Mouse (Mus musculus): ENCODE measurements around the gene Phkb. TPM values are rescaled to one million over a fixed set of nuclear protein-coding genes. Genes with fewer than 3 reads are reported as not detected.

Phkb gene
- polyA plus RNA-seq, 1 experiment, result 2.8 TPM

DNA sequence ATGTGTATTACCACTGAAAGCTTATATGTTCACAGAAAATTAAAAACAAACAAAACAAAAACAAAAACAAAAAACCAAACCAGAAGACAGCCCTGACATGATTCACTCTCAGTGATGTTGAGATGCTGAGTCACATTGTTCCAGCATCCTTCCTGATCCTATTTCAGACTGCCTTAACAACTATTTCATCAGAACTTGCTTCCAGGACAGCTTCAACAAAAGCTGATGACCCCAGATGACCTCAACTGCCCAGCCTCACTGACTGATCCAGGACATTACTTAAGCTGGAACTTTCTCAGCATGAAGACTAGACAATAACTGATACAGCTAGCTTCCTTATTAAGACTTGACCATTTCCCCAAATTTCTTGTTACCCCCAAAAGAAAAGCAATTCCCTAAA, 165.7 kb downstream of the Phkb start:
- no peak for TF ChIP-seq CTCF (IDR thresholded peaks at IDR 0.05; ENCODE audit: extremely low read depth, insufficient read length, insufficient replicate concordance, low read depth, low read length)
- TF ChIP-seq POLR2A (IDR thresholded peaks at IDR 0.05; ENCODE audit: low read depth, low read length), result no peak
- Histone ChIP-seq H3K4me3 (ENCODE audit: low read depth, low read length) (no peak overlapping the region), H3K36me3 (ENCODE audit: control insufficient read depth, insufficient read depth, low read length) (no peaks in the 10 kb centered on the region), H3K27me3 (ENCODE audit: control insufficient read depth, insufficient read depth, low read length) (no peaks in the 10 kb centered on the region), H3K4me1 (ENCODE audit: control insufficient read depth, insufficient read depth, insufficient read length, low read length) (no peaks in the 10 kb centered on the region), H3K27ac (ENCODE audit: insufficient read depth, low read depth, low read length) (no peak overlapping the region)

DNA sequence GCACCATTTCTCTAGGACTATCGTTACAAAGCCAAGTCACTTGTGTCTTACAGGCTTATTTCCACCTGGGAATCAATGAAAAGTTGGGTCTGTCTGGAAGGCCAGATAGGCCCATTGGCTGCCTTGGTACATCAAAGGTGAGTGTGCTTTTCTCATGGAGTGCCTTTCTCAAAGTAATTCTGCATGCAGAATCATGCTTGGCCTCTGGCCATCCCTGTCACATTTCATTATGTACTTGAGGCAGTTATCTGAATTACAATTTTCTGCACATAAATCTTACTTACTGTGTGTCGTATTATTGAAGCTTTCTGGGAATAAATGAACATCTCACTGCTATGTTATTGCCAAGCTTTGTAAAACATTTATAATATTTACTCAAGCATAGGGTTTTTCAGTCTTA, 176.0 kb downstream of the Phkb start:
- no peak for TF ChIP-seq CTCF (IDR thresholded peaks at IDR 0.05; ENCODE audit: extremely low read depth, insufficient read length, insufficient replicate concordance, low read depth, low read length)
- TF ChIP-seq POLR2A (IDR thresholded peaks at IDR 0.05; ENCODE audit: low read depth, low read length), result no peak
- Histone ChIP-seq H3K36me3 (ENCODE audit: control insufficient read depth, insufficient read depth, low read length) (peaks cover 11% of the 10 kb centered on the region), H3K27ac (ENCODE audit: insufficient read depth, low read depth, low read length) (no peak overlapping the region), H3K4me3 (ENCODE audit: low read depth, low read length) (no peak overlapping the region), H3K27me3 (ENCODE audit: control insufficient read depth, insufficient read depth, low read length) (no peaks in the 10 kb centered on the region), H3K4me1 (ENCODE audit: control insufficient read depth, insufficient read depth, insufficient read length, low read length) (no peaks in the 10 kb centered on the region)
- WGBS, result 97% methylated on average over 2 of the region's 2 CpGs

DNA sequence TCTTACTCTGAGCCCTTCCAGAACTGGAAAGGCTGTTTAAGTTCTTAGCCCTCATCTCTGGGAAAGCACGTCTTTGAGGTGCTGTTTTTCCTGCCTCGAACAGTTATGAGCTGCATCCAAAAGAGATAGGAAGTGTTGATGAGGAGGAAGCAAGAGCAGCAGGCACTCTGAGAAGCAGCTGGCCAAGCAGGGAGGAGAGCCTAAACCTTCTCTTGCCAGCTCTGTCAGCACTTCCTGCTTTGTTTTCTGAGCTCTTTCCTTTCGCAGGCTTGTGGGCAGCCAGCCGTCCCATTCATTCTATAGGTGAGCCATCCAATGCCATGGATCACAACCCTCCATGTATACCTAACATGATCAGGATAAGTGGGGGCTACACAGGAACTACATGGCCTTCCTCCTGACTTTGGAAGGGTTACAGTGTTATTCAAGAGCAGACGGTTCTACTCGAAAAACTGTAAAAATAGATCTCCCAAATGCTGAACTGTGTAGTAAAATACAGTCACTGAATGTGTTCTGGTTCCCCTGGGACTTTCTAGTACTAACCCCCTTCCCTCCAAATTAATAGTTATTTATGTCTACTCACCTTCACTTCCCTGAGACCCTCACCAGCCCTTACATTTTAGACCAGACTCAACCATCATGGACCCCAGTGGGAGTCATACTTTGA, 188.0 kb downstream of the Phkb start:
- peaks cover 12% of the 10 kb centered on the region for H3K36me3 ChIP-seq (ENCODE audit: control insufficient read depth, insufficient read depth, low read length)
- TF ChIP-seq POLR2A (IDR thresholded peaks at IDR 0.05; ENCODE audit: low read depth, low read length) (no peak), CTCF (IDR thresholded peaks at IDR 0.05; ENCODE audit: extremely low read depth, insufficient read length, insufficient replicate concordance, low read depth, low read length) (no peak)
- H3K4me1 ChIP-seq (ENCODE audit: control insufficient read depth, insufficient read depth, insufficient read length, low read length), result no peaks in the 10 kb centered on the region
- H3K4me3 ChIP-seq (ENCODE audit: low read depth, low read length), result no peak overlapping the region
- 80% methylated on average over 6 of the region's 6 CpGs for WGBS
- no peak overlapping the region for H3K27ac ChIP-seq (ENCODE audit: insufficient read depth, low read depth, low read length)
- H3K27me3 ChIP-seq (ENCODE audit: control insufficient read depth, insufficient read depth, low read length), result no peaks in the 10 kb centered on the region

DNA sequence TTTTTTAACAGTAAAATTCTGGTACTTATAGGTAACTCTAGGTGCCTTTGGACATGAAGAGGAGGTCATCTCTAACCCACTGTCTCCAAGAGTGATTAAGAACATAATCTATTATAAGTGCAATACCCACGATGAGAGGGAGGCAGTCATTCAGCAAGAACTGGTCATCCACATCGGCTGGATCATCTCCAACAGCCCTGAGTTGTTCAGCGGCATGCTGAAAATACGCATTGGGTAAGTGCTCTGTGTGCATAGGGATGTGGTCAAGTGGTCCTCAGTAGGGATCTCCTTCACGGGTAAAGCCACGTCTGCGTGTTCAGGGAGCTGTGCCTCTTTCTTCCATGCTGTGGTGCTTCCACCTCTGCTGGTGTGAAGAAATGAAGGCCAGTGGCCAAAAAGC, 188.7 kb downstream of the Phkb start:
- Histone ChIP-seq H3K36me3 (ENCODE audit: control insufficient read depth, insufficient read depth, low read length) (peaks cover 12% of the 10 kb centered on the region), H3K4me3 (ENCODE audit: low read depth, low read length) (no peak overlapping the region), H3K4me1 (ENCODE audit: control insufficient read depth, insufficient read depth, insufficient read length, low read length) (no peaks in the 10 kb centered on the region), H3K27ac (ENCODE audit: insufficient read depth, low read depth, low read length) (no peak overlapping the region), H3K27me3 (ENCODE audit: control insufficient read depth, insufficient read depth, low read length) (no peaks in the 10 kb centered on the region)
- 93% methylated on average over 7 of the region's 7 CpGs for WGBS
- no peak for TF ChIP-seq POLR2A (IDR thresholded peaks at IDR 0.05; ENCODE audit: low read depth, low read length)

DNA sequence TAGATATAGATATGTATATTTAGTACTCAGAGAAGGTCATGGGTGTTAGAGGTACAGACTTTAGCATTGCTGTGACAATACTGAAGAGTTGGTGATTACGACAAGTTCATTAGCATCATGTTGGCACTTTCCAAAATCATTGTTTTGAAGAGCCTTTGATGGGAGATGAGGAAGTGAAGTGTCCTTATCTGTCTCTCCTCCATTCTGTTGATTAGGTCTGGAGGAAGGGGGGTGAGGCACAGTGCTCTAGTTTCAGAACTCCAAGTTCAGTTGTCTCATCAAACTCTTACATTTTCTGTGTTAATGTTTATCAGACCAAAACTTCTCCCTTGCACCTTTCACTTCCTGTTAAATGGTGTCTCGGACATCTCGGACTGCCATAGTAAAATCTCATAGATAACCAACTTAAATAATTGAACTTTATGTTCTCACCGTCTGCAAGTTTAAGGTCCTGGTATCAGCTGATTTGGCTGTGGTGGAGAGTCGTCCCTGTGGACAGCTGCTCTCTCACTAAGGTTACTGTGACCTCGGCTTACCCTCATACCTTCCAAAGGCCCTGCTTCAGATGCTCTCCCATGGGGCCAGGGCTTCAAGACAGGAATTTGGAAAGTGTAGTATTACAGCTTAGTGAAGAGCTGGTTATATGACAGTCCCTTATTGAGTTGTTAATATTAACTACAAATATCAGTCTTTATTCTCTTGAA, 194.1 kb downstream of the Phkb start:
- WGBS, result 73% methylated on average over 6 of the region's 6 CpGs
- peaks cover 6% of the 10 kb centered on the region for H3K36me3 ChIP-seq (ENCODE audit: control insufficient read depth, insufficient read depth, low read length)
- no peak for TF ChIP-seq CTCF (IDR thresholded peaks at IDR 0.05; ENCODE audit: extremely low read depth, insufficient read length, insufficient replicate concordance, low read depth, low read length)
- TF ChIP-seq POLR2A (IDR thresholded peaks at IDR 0.05; ENCODE audit: low read depth, low read length), result no peak
- H3K27ac ChIP-seq (ENCODE audit: insufficient read depth, low read depth, low read length), result no peak overlapping the region
- no peak overlapping the region for H3K4me3 ChIP-seq (ENCODE audit: low read depth, low read length)
- H3K27me3 ChIP-seq (ENCODE audit: control insufficient read depth, insufficient read depth, low read length), result no peaks in the 10 kb centered on the region
- H3K4me1 ChIP-seq (ENCODE audit: control insufficient read depth, insufficient read depth, insufficient read length, low read length), result no peaks in the 10 kb centered on the region

DNA sequence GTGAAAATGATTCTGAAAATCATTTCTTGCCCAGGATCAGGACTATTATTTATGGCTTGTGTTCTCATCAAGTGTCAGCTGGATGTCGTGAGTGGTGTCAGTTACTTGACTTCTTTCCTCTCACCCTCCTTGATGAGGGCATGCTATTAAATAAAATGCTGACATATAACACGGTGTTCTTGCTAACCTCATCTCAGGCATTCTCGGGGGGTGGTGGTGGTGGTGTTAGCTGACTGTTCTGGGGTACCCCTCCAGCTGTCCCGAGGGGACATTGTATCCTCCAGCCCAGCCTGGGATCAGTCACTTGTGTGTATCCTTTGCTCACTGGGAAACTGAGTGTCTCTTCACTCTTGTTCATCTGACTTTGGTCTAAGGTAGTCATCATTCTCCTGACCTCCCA, 194.6 kb downstream of the Phkb start:
- WGBS, result 93% methylated on average over 4 of the region's 4 CpGs
- TF ChIP-seq POLR2A (IDR thresholded peaks at IDR 0.05; ENCODE audit: low read depth, low read length), result no peak
- no peak for TF ChIP-seq CTCF (IDR thresholded peaks at IDR 0.05; ENCODE audit: extremely low read depth, insufficient read length, insufficient replicate concordance, low read depth, low read length)
- Histone ChIP-seq H3K27me3 (ENCODE audit: control insufficient read depth, insufficient read depth, low read length) (no peaks in the 10 kb centered on the region), H3K4me3 (ENCODE audit: low read depth, low read length) (no peak overlapping the region), H3K36me3 (ENCODE audit: control insufficient read depth, insufficient read depth, low read length) (peaks cover 4% of the 10 kb centered on the region), H3K27ac (ENCODE audit: insufficient read depth, low read depth, low read length) (no peak overlapping the region), H3K4me1 (ENCODE audit: control insufficient read depth, insufficient read depth, insufficient read length, low read length) (no peaks in the 10 kb centered on the region)

DNA sequence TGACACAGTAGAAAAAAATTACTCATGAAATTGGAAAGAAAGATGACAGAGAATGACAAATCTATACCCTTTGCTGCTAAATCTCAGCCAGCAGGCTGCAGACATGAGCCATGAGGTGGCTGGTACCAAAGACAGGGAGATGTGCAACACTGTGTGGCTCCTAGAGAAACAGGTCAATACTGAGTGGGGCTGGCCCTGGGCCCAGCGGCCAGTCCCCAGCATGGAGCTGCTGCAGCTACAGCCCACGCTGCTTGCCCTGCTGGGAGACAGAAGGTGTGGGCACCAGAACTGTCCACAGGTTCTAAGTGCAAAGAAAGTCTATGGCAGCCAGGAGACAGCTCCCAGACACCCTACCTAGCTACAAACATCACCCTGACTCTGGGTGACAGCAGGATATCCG, 197.7 kb downstream of the Phkb start:
- Histone ChIP-seq H3K27me3 (ENCODE audit: control insufficient read depth, insufficient read depth, low read length) (no peaks in the 10 kb centered on the region), H3K4me3 (ENCODE audit: low read depth, low read length) (no peak overlapping the region), H3K36me3 (ENCODE audit: control insufficient read depth, insufficient read depth, low read length) (peaks cover 5% of the 10 kb centered on the region), H3K27ac (ENCODE audit: insufficient read depth, low read depth, low read length) (no peak overlapping the region), H3K4me1 (ENCODE audit: control insufficient read depth, insufficient read depth, insufficient read length, low read length) (no peaks in the 10 kb centered on the region)
- 87% methylated on average over 3 of the region's 3 CpGs for WGBS
- no peak for TF ChIP-seq CTCF (IDR thresholded peaks at IDR 0.05; ENCODE audit: extremely low read depth, insufficient read length, insufficient replicate concordance, low read depth, low read length)
- no peak for TF ChIP-seq POLR2A (IDR thresholded peaks at IDR 0.05; ENCODE audit: low read depth, low read length)

All from small intestine, adult 2 months (tissue).